Mouse (Mus musculus) spleen, adult 2 months (tissue): ENCODE results near the gene Engase. TPM values are rescaled to one million over a fixed set of nuclear protein-coding genes. Genes with fewer than 3 reads are reported as not detected.
A peak's percentile ranks its signal among the peaks of the same experiment; 100 is the strongest.

Source experiments
- DNase-seq, 2 experiments: peaks; one replicate each; pipeline versions ENCODE4 v3.0.0 to v3.0.0-alpha.2; 2012 to 2021; ENCODE audit warnings: low spot score in 2 of 2, low read depth in 1 of 2
- H3K27ac ChIP-seq: fragments of 200-500 bp; 2 replicates; pipeline ENCODE4 v1.5.1; 2012; ENCODE audit warnings: low read length, inconsistent platforms; ENCODE audit not compliant: insufficient read depth
- H3K27me3 ChIP-seq: fragments of 200-500 bp; 2 replicates; pipeline ENCODE4 v1.6.1; 2012; ENCODE audit warnings: mild to moderate bottlenecking, moderate library complexity, low read length, inconsistent platforms; ENCODE audit not compliant: control insufficient read depth, insufficient read depth
- H3K36me3 ChIP-seq: fragments of 200-500 bp; 2 replicates; pipeline ENCODE4 v1.6.1; 2012; ENCODE audit warnings: mild to moderate bottlenecking, low read length, inconsistent platforms; ENCODE audit not compliant: control insufficient read depth, insufficient read depth
- H3K4me1 ChIP-seq: fragments of 200-500 bp; 2 replicates; pipeline ENCODE4 v1.6.1; 2011; ENCODE audit warnings: inconsistent platforms; ENCODE audit not compliant: control insufficient read depth, insufficient read depth, insufficient read length
- H3K4me3 ChIP-seq: fragments of 200-500 bp; 2 replicates; pipeline ENCODE4 v1.5.1; 2011; ENCODE audit warnings: mild to moderate bottlenecking, inconsistent platforms; ENCODE audit not compliant: insufficient read depth, insufficient read length; ENCODE audit errors: extremely low read depth
- CTCF ChIP-seq: fragments of 200-500 bp; IDR thresholded peaks from 2 replicates; pipeline ENCODE4 v1.5.1; 2011; ENCODE audit warnings: mild to moderate bottlenecking, inconsistent platforms; ENCODE audit not compliant: insufficient read depth, insufficient read length, insufficient replicate concordance; ENCODE audit errors: extremely low read depth
- POLR2A ChIP-seq: fragments of 200-500 bp; IDR thresholded peaks from 2 replicates; pipeline ENCODE4 v1.6.1; 2011; ENCODE audit warnings: low read depth, low read length, inconsistent platforms
- WGBS: fragments of 180-500 bp; shearing (Covaris S2); methylation state at CpG from one replicate; pipeline ENCODE4 v1.1.7; 2018; 5-methylcytosine and 5-hydroxymethylcytosine counted together
- polyA plus RNA-seq: library from polyadenylated mRNA; depleted of rRNA; stranded (reverse); fragments of >200 nt; gene quantifications from 2 replicates; pipeline ENCODE4 v1.2.3, GENCODE M21; 2012

Gene Engase
- polyA plus RNA-seq, 1 experiment, result 13.8 TPM

GRCm38 (mm10) chr11:118431100-118431948 is 45.3 kb upstream of the Engase start:
- Histone ChIP-seq H3K4me1 (no peaks in the 10 kb centered on the region; the same call in 1 of the 2 replicates), H3K27ac (peak overlapping the region; percentile 8; the same call in 1 of the 2 replicates), H3K4me3 (no peak overlapping the region), H3K27me3 (no peaks in the 10 kb centered on the region), H3K36me3 (no peaks in the 10 kb centered on the region)
- TF ChIP-seq CTCF, result no peak
- TF ChIP-seq POLR2A, result no peak
- 85% methylated on average over 16 of the region's 16 CpGs for WGBS
- DNase-seq, result no peak

- no peak for DNase-seq
- TF ChIP-seq CTCF (no peak), POLR2A (no peak)
- no peak overlapping the region for H3K4me3 ChIP-seq
- WGBS, result 74% methylated on average over 10 of the region's 10 CpGs
- H3K27ac ChIP-seq, result no peak overlapping the region
- H3K27me3 ChIP-seq, result no peaks in the 10 kb centered on the region
- no peaks in the 10 kb centered on the region for H3K36me3 ChIP-seq
- no peaks in the 10 kb centered on the region; the same call in 1 of the 2 replicates for H3K4me1 ChIP-seq
Measured at GRCm38 (mm10) chr11:118433398-118433868, 43.2 kb upstream of the Engase start.

- Histone ChIP-seq H3K4me3 (no peak overlapping the region), H3K27ac (no peak overlapping the region), H3K27me3 (no peaks in the 10 kb centered on the region), H3K4me1 (no peaks in the 10 kb centered on the region), H3K36me3 (no peaks in the 10 kb centered on the region)
- WGBS, result 73% methylated on average over 13 of the region's 13 CpGs
- no peak for TF ChIP-seq POLR2A
- TF ChIP-seq CTCF, result no peak
- no peak for DNase-seq
Measured at GRCm38 (mm10) chr11:118434093-118434492, 42.5 kb upstream of the Engase start.

GRCm38 (mm10) chr11:118436471-118436935 is 40.1 kb upstream of the Engase start:
- no peak for DNase-seq
- no peak for TF ChIP-seq CTCF
- no peak for TF ChIP-seq POLR2A
- no peaks in the 10 kb centered on the region for H3K27me3 ChIP-seq
- H3K27ac ChIP-seq, result no peak overlapping the region
- WGBS, result 75% methylated on average over 6 of the region's 6 CpGs
- H3K4me3 ChIP-seq, result no peak overlapping the region
- H3K36me3 ChIP-seq, result no peaks in the 10 kb centered on the region
- no peaks in the 10 kb centered on the region for H3K4me1 ChIP-seq

- peak overlapping the region; percentile 25; the same call in 1 of the 2 replicates for H3K27ac ChIP-seq
- WGBS, result 68% methylated on average over 11 of the region's 11 CpGs
- TF ChIP-seq CTCF (no peak), POLR2A (no peak)
Measured at GRCm38 (mm10) chr11:118438665-118439414, 37.8 kb upstream of the Engase start.

GRCm38 (mm10) chr11:118442691-118443090 is 33.9 kb upstream of the Engase start:
- H3K4me3 ChIP-seq, result no peak overlapping the region
- TF ChIP-seq POLR2A, result no peak
- no peak for TF ChIP-seq CTCF
- 89% methylated on average over 13 of the region's 13 CpGs for WGBS
- no peaks in the 10 kb centered on the region for H3K36me3 ChIP-seq
- no peaks in the 10 kb centered on the region for H3K27me3 ChIP-seq
- H3K27ac ChIP-seq, result no peak overlapping the region
- H3K4me1 ChIP-seq, result no peaks in the 10 kb centered on the region
- no peak for DNase-seq

More at GRCm38 (mm10) chr11:118438665-118439414, 37.8 kb upstream of the Engase start:
- no peak overlapping the region for H3K4me3 ChIP-seq
- no peaks in the 10 kb centered on the region for H3K4me1 ChIP-seq
- DNase-seq, result no peak
- H3K36me3 ChIP-seq, result no peaks in the 10 kb centered on the region
- no peaks in the 10 kb centered on the region for H3K27me3 ChIP-seq
